Mouse (Mus musculus) A20 (cell line): ENCODE measurements at regions not wholly inside any gene's neighbourhood (a gene's known extent, or its start where the extent isn't known, plus 50 kb on each side); places are given as distances from the start of the nearest gene placed in this dataset.
"Not testable (repeated sequence)": the region's sequence is repeated elsewhere in the genome, so short reads cannot be mapped to it uniquely, and the experiment has no call there.

ENCODE experiments used
- DNase-seq: peaks from one replicate; pipeline ENCODE4 v3.0.0-alpha.2; 2011; ENCODE audit warnings: low read depth, low spot score

DNA sequence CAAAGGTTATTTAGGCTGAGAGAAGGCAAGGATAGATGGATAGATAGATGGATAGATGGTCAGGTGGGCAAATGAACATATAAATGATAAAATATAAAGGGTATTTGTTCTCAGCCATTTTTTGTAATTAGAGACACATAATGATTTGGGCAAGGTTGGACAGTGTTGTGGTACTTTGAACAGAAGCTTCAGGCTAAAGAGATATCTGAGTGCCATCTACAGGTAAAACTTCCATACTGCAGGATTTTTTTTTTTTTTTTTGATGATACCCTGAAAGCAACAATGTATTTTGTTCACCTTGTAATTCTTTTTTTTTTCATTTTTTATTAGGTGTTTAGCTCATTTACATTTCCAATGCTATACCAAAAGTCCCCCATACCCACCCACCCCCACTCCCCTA lies 110.1 kb upstream of the Trabd2b start:
- no peak for DNase-seq

DNA sequence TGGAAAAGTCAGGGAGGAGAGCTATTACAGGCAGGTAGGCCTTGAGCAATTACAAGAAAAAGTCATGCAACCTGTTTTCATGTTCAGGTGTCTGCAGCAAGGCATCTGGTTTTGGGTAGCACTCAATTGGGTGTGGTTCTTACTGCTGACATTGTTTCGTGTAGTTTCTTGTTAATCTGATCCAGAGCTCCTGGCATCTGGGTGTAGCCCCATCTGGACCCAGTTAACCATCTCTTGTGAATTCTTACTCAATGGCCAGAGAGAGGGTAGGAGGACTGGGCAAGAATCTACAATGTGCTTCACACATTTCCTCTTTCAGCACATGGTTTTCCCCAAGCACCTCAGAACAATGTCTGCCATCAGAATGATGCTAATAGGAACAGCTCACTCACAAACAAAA lies 108.0 kb upstream of the Trabd2b start:
- DNase-seq, result not testable (repeated sequence)

DNA sequence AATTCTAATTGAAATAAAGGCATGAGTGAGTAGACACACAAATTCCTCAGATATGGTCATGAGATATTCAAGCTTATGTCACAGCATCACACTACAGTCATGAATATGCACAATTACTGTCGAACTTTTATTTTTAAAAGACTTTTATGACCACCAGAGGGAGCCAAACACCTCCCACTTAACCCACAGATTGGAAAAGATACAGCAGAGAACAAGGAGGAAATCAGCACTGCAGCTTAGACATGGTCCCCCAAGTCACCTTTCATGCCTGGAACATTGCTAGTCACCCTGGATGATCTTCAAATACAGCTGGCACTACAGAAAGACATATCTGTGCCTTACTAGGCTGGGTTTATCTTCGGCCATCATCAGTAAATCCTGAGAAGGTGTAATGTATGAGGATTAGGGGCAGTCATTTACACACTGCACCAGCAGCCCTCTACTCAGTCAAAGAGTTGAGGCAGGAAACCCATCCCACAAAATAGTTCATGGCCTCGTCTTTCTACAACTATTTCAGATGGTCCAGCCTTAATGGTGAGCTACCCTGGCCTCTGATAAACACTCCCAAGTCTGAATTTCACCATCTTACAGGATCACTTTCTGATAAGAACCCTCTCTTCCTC lies 106.0 kb upstream of the Trabd2b start:
- peak; percentile 34 for DNase-seq

DNA sequence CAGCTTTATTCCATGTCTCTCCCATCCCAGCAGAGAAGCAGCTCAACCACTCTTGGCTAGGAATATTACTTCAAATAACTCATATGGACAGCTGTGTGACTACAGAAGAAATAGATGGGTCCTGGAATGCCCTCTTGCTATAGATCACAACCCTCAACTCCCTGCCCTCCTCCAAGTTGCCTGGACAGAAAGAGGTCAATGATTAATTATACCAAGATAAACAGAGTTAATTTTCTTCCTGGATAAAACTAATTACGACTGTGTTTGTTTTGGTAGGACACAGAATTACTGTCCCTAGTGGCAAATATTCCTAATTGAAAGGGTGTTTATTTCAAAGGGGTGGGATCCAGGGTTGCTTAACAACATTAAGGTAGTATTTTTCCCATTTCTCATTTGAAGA lies 101.9 kb upstream of the Trabd2b start:
- DNase-seq, result no peak

DNA sequence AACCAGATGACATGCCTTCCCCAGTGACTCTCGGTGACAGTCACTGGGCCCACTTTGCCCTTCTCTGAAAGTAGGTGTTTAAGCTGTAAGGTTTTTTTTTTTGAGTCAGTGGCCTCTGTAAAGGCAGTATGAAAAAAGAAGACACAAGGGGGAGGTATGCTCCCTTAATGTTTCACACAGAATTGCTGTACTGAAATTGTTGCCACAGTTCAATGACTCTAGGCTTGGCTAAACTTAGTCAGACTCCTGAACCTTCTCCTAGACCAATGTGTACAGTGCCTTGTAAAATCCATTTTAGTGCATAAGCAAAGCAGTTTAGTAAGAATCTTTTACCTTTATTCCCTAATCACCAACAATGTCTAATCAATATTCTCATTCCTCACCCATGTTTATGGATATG lies 99.0 kb upstream of the Trabd2b start:
- DNase-seq, result no peak

DNA sequence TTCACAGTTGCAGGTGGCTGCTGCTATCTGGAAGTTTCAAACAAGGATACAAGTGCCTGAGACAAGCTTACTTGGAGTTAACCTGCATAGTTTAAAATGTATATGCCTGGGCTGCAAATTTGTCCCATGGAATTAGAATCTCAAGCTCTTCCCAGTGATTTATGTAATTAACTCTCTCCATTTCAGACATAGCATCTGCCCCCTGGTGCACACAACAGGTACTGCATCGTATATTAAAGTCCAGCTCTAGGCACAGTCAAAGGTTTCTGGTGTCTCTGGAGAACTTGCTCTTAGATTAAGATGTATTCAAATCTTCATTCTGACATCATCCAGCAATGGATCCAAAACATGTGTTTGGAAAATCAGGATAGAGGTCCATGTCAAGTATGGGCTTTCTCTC lies 98.0 kb upstream of the Trabd2b start:
- DNase-seq, result peak; percentile 31

DNA sequence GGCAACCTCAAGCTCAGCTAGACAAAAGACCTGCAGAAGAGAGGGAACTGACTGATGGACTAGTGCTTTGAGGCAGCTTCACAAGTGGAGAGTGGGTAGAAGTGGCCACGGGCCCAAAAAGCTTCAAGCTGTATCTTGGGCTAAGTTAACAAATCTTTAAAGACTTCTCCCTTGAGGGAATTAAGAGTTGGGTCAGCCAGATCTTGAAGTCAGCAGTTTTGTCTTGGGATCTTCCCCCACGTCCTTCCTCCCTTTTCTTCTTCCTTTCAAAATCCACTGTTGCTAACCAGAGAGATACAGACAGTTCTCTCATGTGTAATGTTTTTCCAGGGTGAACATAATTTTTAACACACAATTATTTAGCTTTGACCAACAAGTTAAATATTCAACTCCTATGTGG lies 91.5 kb upstream of the Trabd2b start:
- DNase-seq, result no peak

DNA sequence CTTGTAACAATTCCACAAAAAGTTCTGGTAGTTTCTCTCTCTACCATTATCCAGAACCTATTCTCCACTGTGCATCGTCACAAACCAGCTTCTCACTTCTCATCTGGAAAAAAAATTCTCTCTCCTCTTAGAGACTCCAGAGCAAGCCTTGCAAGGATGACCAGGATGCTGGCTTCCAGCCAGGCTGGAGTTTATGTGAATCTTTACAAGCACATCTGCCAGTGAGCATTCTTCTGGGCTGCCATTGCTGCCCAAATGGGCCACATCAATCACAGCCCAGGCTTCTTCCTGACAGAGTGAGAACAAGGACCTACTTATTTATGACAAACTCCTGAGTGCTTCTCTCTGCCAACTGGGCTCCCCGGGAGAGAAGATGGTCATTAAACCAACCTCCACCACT lies 91.0 kb upstream of the Trabd2b start:
- DNase-seq, result no peak

DNA sequence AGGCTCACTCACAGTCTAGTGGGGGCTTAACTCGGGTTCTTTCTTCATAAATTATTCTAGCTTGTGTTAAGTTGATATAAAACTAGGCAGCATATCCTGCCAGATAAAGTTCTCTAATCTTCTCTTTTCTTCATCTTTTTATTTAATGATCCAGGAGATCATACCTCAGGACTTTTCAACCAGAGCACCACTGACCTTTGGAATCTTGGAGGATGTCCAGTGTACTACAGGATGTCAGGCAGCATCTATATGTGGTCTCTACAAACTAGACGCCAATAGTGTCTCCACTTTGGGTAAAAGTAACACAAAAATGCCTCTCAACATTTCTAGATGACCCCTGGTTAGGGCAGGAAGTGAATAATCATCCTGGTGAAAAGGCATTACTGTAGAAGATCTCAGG lies 89.4 kb upstream of the Trabd2b start:
- DNase-seq, result no peak

DNA sequence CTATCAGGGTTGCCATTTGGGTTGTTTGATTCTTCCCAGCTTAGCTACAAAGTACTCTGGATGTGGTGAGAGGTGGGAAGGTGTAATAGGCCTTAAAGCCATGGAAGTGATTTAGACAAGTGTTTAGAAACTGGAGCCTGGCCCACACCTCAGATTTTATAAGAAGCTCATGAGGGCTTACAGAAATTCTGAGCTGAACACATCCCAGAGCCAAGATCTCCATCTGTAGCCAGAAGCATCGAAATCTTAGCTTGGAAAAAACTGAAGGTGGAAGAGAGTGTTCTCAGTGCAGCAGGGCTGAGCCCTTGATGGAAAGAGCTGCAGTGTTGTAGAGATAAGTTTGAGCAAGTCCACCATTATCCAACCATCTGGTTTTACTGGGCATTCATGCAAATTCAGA lies 86.4 kb upstream of the Trabd2b start:
- DNase-seq, result no peak

DNA sequence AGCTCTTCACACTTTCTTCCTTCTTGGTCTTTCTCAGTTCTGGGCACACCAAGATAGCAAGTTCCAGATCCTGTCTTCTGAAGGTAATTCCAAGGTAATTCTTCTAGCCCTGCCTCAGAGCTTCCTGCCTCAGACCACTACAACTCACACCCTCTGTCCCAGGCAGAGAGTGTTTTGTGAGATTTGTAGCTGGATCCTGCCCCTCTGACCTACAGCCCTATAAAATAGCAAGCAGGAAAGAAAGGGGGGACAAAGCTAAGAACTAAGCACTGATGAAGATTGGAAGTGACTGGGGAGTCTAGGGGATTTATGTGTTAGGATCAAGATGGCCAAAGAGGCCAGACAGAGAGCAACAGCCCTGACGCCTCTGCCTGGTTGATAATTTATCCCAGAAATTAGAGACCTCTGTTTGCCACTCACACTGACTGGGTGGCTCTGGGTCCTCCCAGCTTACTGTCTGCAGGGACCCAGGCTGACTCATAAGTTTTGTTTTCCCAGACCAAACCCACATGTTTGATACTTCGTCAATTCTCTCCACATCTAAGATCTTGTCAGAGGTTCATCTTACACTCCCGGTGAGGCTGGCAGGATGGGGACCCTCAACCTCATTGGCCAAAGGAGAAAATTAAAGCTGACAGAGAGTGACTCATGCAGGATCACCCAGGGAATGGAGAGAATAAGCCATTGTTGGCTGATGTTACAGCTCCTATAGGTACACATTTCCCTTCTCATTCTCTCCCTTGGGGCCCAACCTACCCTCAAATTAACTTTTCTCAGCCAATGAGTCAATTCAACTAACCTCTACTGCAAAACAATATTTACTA lies 84.8 kb upstream of the Trabd2b start:
- DNase-seq, result no peak

DNA sequence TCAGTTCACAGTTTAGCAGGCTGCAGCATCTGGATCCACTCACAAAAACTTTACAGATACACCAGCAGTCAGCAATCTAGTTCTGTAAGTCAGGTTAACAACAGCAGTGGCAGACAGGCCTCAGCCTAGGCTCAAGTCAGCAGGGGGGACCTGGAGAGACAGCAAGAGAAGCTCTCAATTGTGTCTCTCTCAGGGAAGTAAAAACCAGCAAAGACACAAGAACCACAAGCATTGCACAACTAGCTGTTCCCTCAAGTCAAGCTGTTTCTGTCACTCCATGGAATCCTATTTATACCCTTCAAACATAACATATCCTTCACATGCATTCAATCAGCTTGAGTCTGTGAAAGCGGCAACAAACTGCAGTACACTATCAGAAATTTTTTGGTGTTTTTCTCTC lies 76.5 kb upstream of the Trabd2b start:
- no peak for DNase-seq

DNA sequence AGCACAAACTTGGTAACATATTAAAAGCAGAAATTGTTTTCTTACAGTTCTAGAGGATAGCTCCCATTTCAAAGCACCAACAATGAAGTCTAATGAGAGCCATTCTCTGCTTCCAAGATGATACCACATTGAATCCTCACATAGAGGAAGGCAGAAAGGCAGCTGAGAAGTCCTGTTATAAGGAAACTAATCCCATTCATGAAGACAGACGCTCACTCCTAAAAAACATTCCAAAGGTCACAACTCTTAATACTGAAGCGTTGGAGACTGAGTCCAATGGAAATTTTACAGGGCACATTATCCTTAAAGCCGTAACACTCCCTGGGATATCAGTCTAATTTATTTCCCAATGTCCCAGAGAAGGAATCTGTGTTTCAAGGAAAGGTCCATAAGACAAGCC lies 75.4 kb upstream of the Trabd2b start:
- no peak for DNase-seq

DNA sequence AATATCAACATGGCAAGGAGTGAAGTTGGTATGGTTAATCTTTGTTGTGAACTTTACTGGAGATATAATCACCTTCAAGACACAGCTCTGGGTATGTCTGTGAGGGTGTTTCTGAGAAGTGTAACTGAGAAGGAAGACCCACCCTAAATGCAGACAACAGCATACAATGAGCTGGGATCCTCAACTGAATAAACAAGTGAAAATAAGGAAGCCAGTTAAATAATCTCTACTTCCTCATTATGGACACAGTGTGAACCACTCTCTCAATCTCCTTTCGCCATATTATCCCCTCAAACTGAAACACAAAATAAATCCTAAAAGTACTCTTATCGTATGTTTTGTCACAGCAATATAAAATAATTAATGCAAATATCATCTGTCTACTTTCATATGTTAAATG lies 71.7 kb upstream of the Trabd2b start:
- DNase-seq, result no peak

DNA sequence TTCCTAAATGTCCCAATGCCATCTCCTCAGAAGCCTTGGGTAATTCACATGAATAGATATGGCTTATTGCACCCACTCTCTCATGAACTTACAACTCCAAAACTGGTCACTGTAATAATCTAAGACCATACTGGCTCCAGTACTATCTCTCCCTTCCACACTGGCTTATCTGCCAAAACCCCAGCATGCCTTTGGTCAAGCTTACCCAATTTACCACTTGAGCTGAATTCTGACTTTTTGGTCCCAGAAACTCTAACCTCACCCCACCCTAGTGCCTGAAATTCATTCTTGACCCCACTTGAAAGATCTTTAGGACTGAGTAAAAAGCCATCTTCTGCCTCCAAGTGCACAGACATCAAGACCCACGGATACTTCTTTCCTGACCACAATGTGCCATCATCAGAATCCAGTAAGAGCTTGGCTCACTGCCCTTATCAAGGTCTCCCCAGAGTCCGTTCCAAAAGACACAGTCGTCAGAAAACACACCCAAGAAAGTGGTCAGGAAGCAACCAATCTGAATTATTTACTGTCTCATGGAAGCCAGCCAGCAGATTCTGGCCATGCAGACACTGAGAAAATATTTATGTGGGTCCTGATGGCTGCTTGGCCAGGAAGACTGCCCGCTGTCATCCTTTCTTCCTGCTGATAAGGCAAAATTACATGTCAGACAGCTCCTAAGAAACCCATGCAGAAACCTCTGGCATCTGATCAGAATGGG lies 70.3 kb upstream of the Trabd2b start:
- DNase-seq, result no peak

DNA sequence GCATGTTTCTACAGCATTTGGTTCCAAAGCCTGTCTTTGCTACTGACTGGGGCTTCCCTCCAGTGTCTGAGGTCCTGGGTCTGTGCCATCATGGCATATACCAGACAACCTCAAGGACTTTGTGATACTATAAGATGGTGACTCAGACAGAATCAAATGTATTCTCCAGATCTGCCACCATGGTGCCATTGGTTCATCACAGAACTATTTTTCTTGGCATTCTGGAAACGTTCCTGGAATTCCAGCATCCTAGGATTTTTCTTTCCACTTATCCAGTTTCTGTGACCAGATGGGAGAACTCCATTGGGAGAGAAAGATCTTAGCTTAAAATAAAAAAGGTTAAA lies 69.8 kb upstream of the Trabd2b start:
- DNase-seq, result no peak

DNA sequence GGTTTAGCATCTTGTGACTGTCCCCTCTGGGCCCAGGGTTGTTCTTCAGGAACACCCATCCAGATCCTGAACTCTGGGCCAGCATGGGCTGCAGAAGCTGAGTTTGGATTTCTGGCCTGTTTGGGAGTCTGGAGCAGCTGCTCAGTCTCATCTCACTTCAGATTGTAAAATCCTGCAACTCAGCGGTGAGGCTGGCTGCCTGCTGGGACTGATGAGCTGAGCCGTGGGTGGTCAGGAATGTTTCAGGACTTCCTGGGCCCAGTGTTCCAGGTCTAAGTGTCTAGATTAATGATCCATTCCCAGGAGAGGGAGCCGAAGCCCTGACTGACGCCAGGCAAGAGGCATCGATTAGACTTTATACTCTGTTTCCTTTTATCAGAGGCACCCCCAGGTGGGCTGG lies 66.7 kb upstream of the Trabd2b start:
- DNase-seq, result no peak

DNA sequence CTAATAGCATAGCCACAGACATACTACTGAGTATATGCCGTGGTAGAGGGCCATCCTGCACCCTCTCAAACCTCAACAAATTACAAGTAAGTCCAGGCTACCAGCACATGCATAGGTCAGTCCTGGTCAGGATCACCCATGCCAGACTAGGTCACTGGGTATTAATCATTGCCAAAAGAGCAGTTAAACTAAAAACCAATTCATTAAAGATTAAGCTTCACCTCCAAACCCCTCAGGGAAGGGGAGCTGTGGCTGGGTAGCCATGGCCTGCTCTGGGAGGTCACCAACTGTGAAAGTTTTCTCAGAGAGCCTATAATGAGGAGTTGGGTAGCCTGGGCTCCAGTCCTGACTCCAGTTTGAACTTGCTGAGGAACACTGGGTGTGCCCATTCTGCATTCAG lies 61.4 kb upstream of the Trabd2b start:
- DNase-seq, result no peak

DNA sequence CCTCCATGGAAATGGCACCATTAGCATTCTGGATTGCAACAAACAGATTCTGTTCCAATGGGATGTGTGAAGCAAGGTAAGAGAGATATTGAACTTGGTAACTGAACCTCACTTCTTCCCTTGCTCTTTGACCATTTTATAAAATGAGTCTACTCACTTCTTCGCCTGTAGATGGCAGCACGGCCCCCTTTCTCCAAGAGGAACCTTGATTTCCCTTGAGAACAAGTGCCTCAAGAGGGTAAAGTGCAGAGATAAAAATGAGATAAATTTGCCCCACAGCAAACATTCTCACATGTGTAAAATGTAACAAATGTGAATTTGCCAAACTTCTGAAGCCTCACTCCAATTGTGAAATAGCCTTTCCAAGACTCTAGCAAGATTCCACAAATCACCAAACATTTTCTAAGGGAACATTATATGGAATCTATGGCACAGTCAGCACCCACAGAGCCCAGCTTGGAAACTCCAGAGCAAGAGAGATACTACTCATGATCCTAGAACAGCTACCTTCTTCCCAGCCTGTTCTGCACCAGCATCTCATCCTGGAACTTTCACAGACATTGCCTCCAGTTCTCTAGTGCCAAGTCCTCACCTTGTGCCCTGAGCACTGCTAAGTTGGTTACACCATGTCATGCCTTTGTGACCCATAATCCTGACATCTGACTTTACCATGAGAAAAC lies 60.3 kb upstream of the Trabd2b start:
- peak; percentile 19 for DNase-seq

DNA sequence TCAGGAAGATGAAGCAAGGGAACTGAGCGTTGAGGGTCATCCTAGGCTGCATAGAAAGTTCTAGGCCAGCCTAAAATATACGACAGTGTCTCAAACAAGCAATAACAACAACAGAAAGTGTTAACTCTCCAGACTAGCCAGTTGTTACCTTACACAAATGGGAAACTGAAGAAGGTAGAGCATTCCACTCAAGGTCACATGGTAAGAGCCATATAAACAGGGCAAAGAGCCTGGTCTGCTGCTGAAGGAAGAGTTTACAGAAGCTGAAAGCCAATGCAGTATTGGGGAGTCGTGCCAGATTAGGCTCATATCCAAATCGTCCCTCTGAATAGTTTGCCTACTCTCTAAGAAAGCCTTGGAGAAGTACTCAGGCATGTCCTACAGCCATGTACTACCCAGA lies 59.6 kb upstream of the Trabd2b start:
- DNase-seq, result no peak

DNA sequence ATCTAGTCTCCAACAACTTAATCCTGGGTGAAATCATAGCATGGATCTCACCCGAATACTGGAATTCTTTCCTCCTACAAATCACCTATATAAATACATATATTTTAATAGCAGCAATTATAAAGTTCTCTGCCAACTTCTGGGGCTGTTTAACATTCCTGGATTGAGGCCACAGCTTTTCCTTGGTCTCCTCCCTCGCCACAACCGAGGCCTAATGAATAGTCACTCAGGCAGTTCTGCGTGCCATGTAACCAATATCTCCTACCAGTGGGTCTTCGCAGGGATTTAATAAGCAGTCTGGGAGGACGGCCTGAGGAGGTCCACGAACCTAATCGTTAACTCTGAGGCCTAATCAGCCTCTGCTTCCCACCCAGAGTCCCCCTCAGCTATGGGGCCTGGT lies 56.9 kb upstream of the Trabd2b start:
- no peak for DNase-seq

DNA sequence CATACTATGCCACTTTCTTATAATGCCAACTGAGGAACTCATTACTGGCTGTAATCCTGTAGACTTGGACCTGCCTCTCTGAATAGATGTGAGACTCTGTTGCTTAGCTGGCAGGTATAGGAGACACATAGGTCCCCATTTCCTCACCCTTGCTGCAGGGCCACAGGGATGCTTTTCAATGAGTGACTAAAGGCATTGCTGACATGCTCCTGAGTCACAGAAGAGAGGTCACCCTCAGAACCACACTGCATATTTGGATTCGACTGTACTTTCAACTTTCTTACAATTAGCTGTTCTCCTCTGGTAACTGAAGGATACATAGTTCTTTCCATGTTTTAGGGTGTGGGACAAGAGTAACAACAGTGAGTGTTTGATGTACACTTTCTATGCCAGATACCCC lies 55.2 kb upstream of the Trabd2b start:
- DNase-seq, result no peak

DNA sequence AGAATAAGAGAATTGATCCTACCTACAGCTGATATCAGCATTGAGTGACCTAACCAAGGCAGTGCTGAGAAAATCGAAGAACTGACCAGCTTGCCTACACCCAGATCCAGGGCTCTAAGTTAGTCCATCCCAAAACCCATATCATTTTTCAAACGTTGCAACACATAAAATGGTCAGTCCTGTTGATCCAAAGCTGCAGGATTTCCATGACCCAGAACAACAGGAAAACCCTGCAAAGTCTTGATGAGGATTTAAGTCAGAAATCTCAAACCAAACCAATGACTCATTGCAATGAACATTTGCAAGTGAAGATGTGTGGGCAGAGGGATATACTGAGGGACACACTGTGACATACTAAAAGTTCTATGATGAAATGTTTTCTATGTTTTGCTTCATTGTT lies 53.5 kb upstream of the Trabd2b start:
- no peak for DNase-seq
